Mouse (Mus musculus) thymus, postnatal 0 days (tissue): Measurements from ENCODE around the gene Sdcbp2. TPM values are rescaled to one million over a fixed set of nuclear protein-coding genes. Genes with fewer than 3 reads are reported as not detected.
A peak's percentile ranks its signal among the peaks of the same experiment; 100 is the strongest.

Experiments
- DNase-seq: peaks from one replicate; pipeline ENCODE4 v3.0.0-alpha.2; 2015; ENCODE audit warnings: low spot score
- polyA plus RNA-seq: library from polyadenylated mRNA; unstranded; fragments of >200 nt; fragmentation: Nextera tagmentation; extraction: Ambion mirVana; gene quantifications from 2 replicates; pipeline ENCODE4 v1.2.1, GENCODE M21; 2015

Sdcbp2 gene
- 1.3 and 2.3 TPM in 2 replicates for polyA plus RNA-seq

- no peak for DNase-seq
Measured at GRCm38 (mm10) chr2:151571873-151572700, at the start of gene Sdcbp2. Sdcbp2 (plus strand) TSS chr2:151572622.

GRCm38 (mm10) chr2:151524324-151525041, 47.9 kb upstream of the Sdcbp2 start:
- no peak for DNase-seq

- DNase-seq: no peak
Measured at GRCm38 (mm10) chr2:151525520-151525919, 46.9 kb upstream of the Sdcbp2 start.

GRCm38 (mm10) chr2:151528066-151528465, 44.4 kb upstream of the Sdcbp2 start:
- peak; percentile 88 for DNase-seq

GRCm38 (mm10) chr2:151529169-151529568, 43.3 kb upstream of the Sdcbp2 start:
- no peak for DNase-seq

- DNase-seq: peak; percentile 48
Measured at GRCm38 (mm10) chr2:151530378-151531230, 41.8 kb upstream of the Sdcbp2 start.

- no peak for DNase-seq
Measured at GRCm38 (mm10) chr2:151533632-151534031, 38.8 kb upstream of the Sdcbp2 start.

- DNase-seq: peak; percentile 68
Measured at GRCm38 (mm10) chr2:151535961-151536617, 36.3 kb upstream of the Sdcbp2 start.

- DNase-seq: no peak
Measured at GRCm38 (mm10) chr2:151536618-151536974, 35.8 kb upstream of the Sdcbp2 start.

GRCm38 (mm10) chr2:151538646-151539045, 33.8 kb upstream of the Sdcbp2 start:
- no peak for DNase-seq

GRCm38 (mm10) chr2:151542323-151543062, 29.9 kb upstream of the Sdcbp2 start, which contains the start of gene Fkbp1a:
Fkbp1a (plus strand) TSS chr2:151542483.
- peak; percentile 93 for DNase-seq

GRCm38 (mm10) chr2:151543063-151543895, 29.1 kb upstream of the Sdcbp2 start:
- DNase-seq: peak; percentile 49

GRCm38 (mm10) chr2:151544673-151545072, 27.7 kb upstream of the Sdcbp2 start:
- DNase-seq: no peak

- DNase-seq: no peak
Measured at GRCm38 (mm10) chr2:151546571-151546970, 25.9 kb upstream of the Sdcbp2 start.

GRCm38 (mm10) chr2:151549615-151550121, 22.8 kb upstream of the Sdcbp2 start:
- no peak for DNase-seq

- no peak for DNase-seq
Measured at GRCm38 (mm10) chr2:151562930-151563921, 9.2 kb upstream of the Sdcbp2 start.

GRCm38 (mm10) chr2:151564006-151564405, 8.4 kb upstream of the Sdcbp2 start:
- DNase-seq: no peak

- DNase-seq: no peak
Measured at GRCm38 (mm10) chr2:151564986-151565385, 7.4 kb upstream of the Sdcbp2 start.
